Comparison of ENCODE assay signal across 20 mouse cellular contexts in the genomic region with DNA sequence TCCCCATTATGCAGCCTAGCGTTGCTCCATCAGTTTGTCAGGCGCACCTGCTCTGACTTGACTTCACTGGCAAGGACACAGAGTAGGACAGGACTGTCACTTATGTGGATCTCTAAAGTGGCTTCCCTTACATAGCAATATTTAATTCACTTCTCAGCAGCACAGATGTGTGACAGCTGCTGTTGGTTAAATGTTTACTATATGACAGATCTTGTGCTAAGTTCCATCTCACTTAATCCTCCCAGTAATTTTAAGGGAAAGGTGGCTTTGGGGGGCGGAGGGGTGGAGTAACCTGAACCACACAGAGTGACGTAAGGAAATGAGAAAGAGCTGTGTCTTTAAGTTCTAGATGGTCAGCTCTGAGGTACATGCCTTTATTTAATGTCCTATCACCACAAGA.
"Had no signal": no experiment of that assay in that cellular context is flagged by ENCODE, and none has a peak within 500 bp of the region (broad histone marks: within the 10 kb centered on the region; RNA-seq: fewer than 3 reads in every experiment).

No protein-coding gene starts in this region.

- H3K4me3 ChIP-seq: heart, adult 2 months; intestine, embryonic 15.5 days; liver, embryonic 12.5 days had no signal

- H3K9ac ChIP-seq: intestine, embryonic 15.5 days; kidney, embryonic 15.5 days; limb, embryonic 15.5 days; liver, embryonic 12.5 days had no signal

- H3K27ac ChIP-seq: heart, adult 2 months; intestine, embryonic 15.5 days; kidney, embryonic 15.5 days; limb, embryonic 13.5 days; limb, embryonic 15.5 days; liver, embryonic 12.5 days had no signal

- H3K9me3 ChIP-seq: forebrain, embryonic 15.5 days; hindbrain, embryonic 10.5 days; hindbrain, embryonic 12.5 days; intestine, embryonic 15.5 days; kidney, embryonic 15.5 days; limb, embryonic 13.5 days; limb, embryonic 15.5 days; liver, embryonic 12.5 days had no signal

- DNase-seq: forebrain, postnatal 0 days; gastrocnemius, postnatal 14 days; gastrocnemius, postnatal 36 days; heart, adult 2 months; heart, postnatal 4 days; kidney, postnatal 10 days; kidney, postnatal 25 days; layer of hippocampus, adult 9-11 months; layer of hippocampus, postnatal 36 days; left cerebral cortex, postnatal 4 days had no signal

- H3K36me3 ChIP-seq: forebrain, embryonic 15.5 days; hindbrain, embryonic 10.5 days; hindbrain, embryonic 12.5 days; intestine, embryonic 15.5 days; kidney, embryonic 15.5 days; limb, embryonic 13.5 days; limb, embryonic 15.5 days; liver, embryonic 12.5 days had no signal

- H3K27me3 ChIP-seq: forebrain, embryonic 15.5 days had no signal

- H3K4me1 ChIP-seq: intestine, embryonic 15.5 days; liver, embryonic 12.5 days had no signal

- ATAC-seq: inflammation-experienced regulatory T-cells, adult 6 months; intestine, embryonic 15.5 days; intestine, postnatal 0 days; liver, embryonic 12.5 days had no signal
